Mouse (Mus musculus): ENCODE measurements around the gene Irf2bp1. TPM values are rescaled to one million over a fixed set of nuclear protein-coding genes. Genes with fewer than 3 reads are reported as not detected.

Irf2bp1 gene
- polyA plus RNA-seq, 1 experiment = 18.1 TPM

DNA sequence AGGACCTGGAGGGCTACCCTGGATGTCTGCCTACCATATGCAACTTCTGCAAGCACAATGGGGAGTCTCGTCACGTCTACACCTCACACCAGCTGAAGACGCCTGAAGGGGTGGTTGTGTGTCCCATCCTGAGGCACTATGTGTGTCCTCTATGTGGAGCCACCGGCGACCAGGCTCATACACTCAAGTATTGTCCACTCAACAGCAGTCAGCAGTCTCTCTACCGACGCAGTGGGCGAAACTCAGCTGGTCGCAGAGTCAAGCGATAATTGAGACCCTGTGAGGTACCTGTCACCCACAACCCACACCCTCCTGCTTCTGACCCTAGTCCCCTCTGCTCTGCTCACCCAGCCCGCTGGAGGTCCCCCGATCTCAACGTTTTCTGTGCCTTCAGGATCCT is 16.1 kb upstream of the Irf2bp1 start:
- no peak for DNase-seq
- TF ChIP-seq CTCF (conservative IDR thresholded peaks at IDR 0.05; ENCODE audit: insufficient read depth, insufficient read length, low read depth, low read length) (no peak), POLR2A (IDR thresholded peaks at IDR 0.05; ENCODE audit: low read depth, low read length) (no peak)
- WGBS = 77% methylated on average over 13 of the region's 13 CpGs
- no peaks in the 10 kb centered on the region for H3K27me3 ChIP-seq (replicated peaks; ENCODE audit: control insufficient read depth, insufficient read depth, low read length)
- no peak overlapping the region for H3K4me3 ChIP-seq (ENCODE audit: insufficient read depth, low read depth, low read length)
- peaks cover 3% of the 10 kb centered on the region; the same call in 1 of the 2 replicates for H3K4me1 ChIP-seq (ENCODE audit: control insufficient read depth, insufficient read depth, low read length)
- H3K36me3 ChIP-seq (ENCODE audit: control insufficient read depth, insufficient read depth, low read length) = no peaks in the 10 kb centered on the region
- H3K27ac ChIP-seq (ENCODE audit: insufficient read depth, low read depth, low read length) = no peak overlapping the region

DNA sequence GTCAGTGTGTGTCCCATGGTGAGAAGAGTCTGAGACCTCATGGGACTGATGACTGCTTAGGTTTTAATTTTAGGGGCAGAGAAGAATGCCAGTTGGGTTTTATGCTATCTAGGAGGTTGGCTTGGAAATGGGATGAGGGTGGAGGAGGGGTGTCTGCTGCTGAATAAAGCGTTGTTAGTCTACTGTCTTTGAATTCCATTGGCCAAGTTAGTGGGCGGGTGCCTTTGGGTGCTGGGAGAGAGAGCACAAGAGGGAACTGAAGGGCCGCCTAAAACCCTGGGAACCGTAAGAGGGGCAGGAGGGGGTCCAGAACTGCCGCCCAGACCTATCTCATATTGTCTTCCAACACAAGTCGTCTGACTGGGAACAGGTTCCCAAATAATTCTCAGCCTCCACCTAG is 15.1 kb upstream of the Irf2bp1 start:
- peaks cover 3% of the 10 kb centered on the region; the same call in 1 of the 2 replicates for H3K4me1 ChIP-seq (ENCODE audit: control insufficient read depth, insufficient read depth, low read length)
- H3K36me3 ChIP-seq (ENCODE audit: control insufficient read depth, insufficient read depth, low read length) = no peaks in the 10 kb centered on the region
- WGBS = 68% methylated on average over 6 of the region's 6 CpGs
- no peak overlapping the region for H3K27ac ChIP-seq (ENCODE audit: insufficient read depth, low read depth, low read length)
- H3K27me3 ChIP-seq (replicated peaks; ENCODE audit: control insufficient read depth, insufficient read depth, low read length) = no peaks in the 10 kb centered on the region
- no peak for DNase-seq
- TF ChIP-seq POLR2A (IDR thresholded peaks at IDR 0.05; ENCODE audit: low read depth, low read length) = no peak
- TF ChIP-seq CTCF (conservative IDR thresholded peaks at IDR 0.05; ENCODE audit: insufficient read depth, insufficient read length, low read depth, low read length) = no peak
- no peak overlapping the region for H3K4me3 ChIP-seq (ENCODE audit: insufficient read depth, low read depth, low read length)

DNA sequence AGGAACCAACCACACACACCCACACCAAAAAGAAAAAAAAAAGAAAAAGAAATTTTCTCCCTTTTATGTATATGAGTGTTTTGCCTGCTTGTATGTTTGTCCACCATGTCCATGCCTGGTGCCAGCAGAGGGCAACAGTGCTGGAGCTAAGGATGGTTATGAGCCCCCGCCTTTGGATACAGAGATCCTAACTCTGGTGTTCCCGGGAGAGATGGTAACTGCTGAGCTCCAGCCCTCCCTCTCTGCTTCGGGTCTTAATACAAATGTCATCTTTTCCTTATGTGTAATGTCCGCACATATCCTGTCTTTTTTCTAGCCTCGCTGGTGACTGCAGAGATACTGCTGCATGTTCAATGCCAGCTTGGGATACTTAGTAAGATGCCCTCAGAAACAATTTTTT is 13.8 kb upstream of the Irf2bp1 start:
- no peak for DNase-seq
- H3K27me3 ChIP-seq (replicated peaks; ENCODE audit: control insufficient read depth, insufficient read depth, low read length) = no peaks in the 10 kb centered on the region
- TF ChIP-seq CTCF (conservative IDR thresholded peaks at IDR 0.05; ENCODE audit: insufficient read depth, insufficient read length, low read depth, low read length) (no peak), POLR2A (IDR thresholded peaks at IDR 0.05; ENCODE audit: low read depth, low read length) (no peak)

GRCm38 (mm10) chr7:18990601-18991295 is 13.1 kb upstream of the Irf2bp1 start, which contains the start of gene Mypop:
Gene Mypop, plus strand, starts transcription at chr7:18991245.
- no peaks in the 10 kb centered on the region for H3K27me3 ChIP-seq (replicated peaks; ENCODE audit: control insufficient read depth, insufficient read depth, low read length)
- DNase-seq = peak; percentile 100
- H3K36me3 ChIP-seq (ENCODE audit: control insufficient read depth, insufficient read depth, low read length) = no peaks in the 10 kb centered on the region
- peak within 1 kb of the TSS; percentile 64 for H3K4me3 ChIP-seq (ENCODE audit: insufficient read depth, low read depth, low read length)
- peaks cover 3% of the 10 kb centered on the region; the same call in 1 of the 2 replicates for H3K4me1 ChIP-seq (ENCODE audit: control insufficient read depth, insufficient read depth, low read length)
- H3K27ac ChIP-seq (ENCODE audit: insufficient read depth, low read depth, low read length) = peak within 1 kb of the TSS; percentile 61
- TF ChIP-seq CTCF (conservative IDR thresholded peaks at IDR 0.05; ENCODE audit: insufficient read depth, insufficient read length, low read depth, low read length) = no peak
- TF ChIP-seq POLR2A (IDR thresholded peaks at IDR 0.05; ENCODE audit: low read depth, low read length) = peak; percentile 23
- WGBS = under 1% methylated on average over 37 of the region's 37 CpGs

More for the DNA sequence above, 13.8 kb upstream of the Irf2bp1 start:
- 9% methylated on average over 5 of the region's 5 CpGs for WGBS
- H3K27ac ChIP-seq (ENCODE audit: insufficient read depth, low read depth, low read length) = no peak overlapping the region
- no peaks in the 10 kb centered on the region for H3K36me3 ChIP-seq (ENCODE audit: control insufficient read depth, insufficient read depth, low read length)
- no peak overlapping the region for H3K4me3 ChIP-seq (ENCODE audit: insufficient read depth, low read depth, low read length)
- H3K4me1 ChIP-seq (ENCODE audit: control insufficient read depth, insufficient read depth, low read length) = peaks cover 3% of the 10 kb centered on the region; the same call in 1 of the 2 replicates

GRCm38 (mm10) chr7:18991660-18992293 is 12.1 kb upstream of the Irf2bp1 start:
- WGBS = 1% methylated on average over 57 of the region's 59 CpGs
- TF ChIP-seq POLR2A (IDR thresholded peaks at IDR 0.05; ENCODE audit: low read depth, low read length) (no peak), CTCF (conservative IDR thresholded peaks at IDR 0.05; ENCODE audit: insufficient read depth, insufficient read length, low read depth, low read length) (no peak)
- peak overlapping the region; percentile 64 for H3K4me3 ChIP-seq (ENCODE audit: insufficient read depth, low read depth, low read length)
- DNase-seq = no peak
- no peaks in the 10 kb centered on the region for H3K27me3 ChIP-seq (replicated peaks; ENCODE audit: control insufficient read depth, insufficient read depth, low read length)
- no peaks in the 10 kb centered on the region for H3K36me3 ChIP-seq (ENCODE audit: control insufficient read depth, insufficient read depth, low read length)
- H3K27ac ChIP-seq (ENCODE audit: insufficient read depth, low read depth, low read length) = no peak overlapping the region
- peaks cover 3% of the 10 kb centered on the region; the same call in 1 of the 2 replicates for H3K4me1 ChIP-seq (ENCODE audit: control insufficient read depth, insufficient read depth, low read length)

- peak overlapping the region; percentile 64 for H3K4me3 ChIP-seq (ENCODE audit: insufficient read depth, low read depth, low read length)
- TF ChIP-seq CTCF (conservative IDR thresholded peaks at IDR 0.05; ENCODE audit: insufficient read depth, insufficient read length, low read depth, low read length) (no peak), POLR2A (IDR thresholded peaks at IDR 0.05; ENCODE audit: low read depth, low read length) (no peak)
- H3K27me3 ChIP-seq (replicated peaks; ENCODE audit: control insufficient read depth, insufficient read depth, low read length) = no peaks in the 10 kb centered on the region
- WGBS = 5% methylated on average over 31 of the region's 31 CpGs
- DNase-seq = no peak
- H3K27ac ChIP-seq (ENCODE audit: insufficient read depth, low read depth, low read length) = no peak overlapping the region
- H3K4me1 ChIP-seq (ENCODE audit: control insufficient read depth, insufficient read depth, low read length) = peaks cover 3% of the 10 kb centered on the region; the same call in 1 of the 2 replicates
- H3K36me3 ChIP-seq (ENCODE audit: control insufficient read depth, insufficient read depth, low read length) = no peaks in the 10 kb centered on the region
These were observed 11.6 kb upstream of the Irf2bp1 start for GRCm38 (mm10) chr7:18992294-18992675.

DNA sequence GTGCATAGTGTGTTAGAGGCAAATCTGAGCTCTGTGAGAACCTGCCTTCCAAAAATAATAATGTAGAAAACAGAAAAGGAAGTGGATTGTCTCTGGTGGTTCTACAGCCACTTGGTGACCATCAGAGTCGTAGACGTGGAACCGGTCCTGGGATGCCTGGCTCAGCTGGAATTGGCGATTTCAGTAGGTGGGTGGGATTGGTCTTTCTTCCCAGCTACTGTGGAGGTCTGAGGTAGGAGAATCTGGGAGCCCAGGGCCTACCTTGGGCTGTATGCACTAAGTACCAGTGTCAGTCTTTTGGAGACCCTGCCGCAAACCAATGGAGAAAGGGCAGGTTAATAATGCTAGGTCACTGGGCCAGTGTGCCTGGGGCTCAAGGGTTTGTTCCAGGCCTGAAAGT is 10.8 kb upstream of the Irf2bp1 start:
- WGBS = 88% methylated on average over 5 of the region's 5 CpGs
- peaks cover 3% of the 10 kb centered on the region; the same call in 1 of the 2 replicates for H3K4me1 ChIP-seq (ENCODE audit: control insufficient read depth, insufficient read depth, low read length)
- H3K27me3 ChIP-seq (replicated peaks; ENCODE audit: control insufficient read depth, insufficient read depth, low read length) = no peaks in the 10 kb centered on the region
- TF ChIP-seq POLR2A (IDR thresholded peaks at IDR 0.05; ENCODE audit: low read depth, low read length) (no peak), CTCF (conservative IDR thresholded peaks at IDR 0.05; ENCODE audit: insufficient read depth, insufficient read length, low read depth, low read length) (no peak)
- DNase-seq = no peak
- no peaks in the 10 kb centered on the region for H3K36me3 ChIP-seq (ENCODE audit: control insufficient read depth, insufficient read depth, low read length)
- no peak overlapping the region for H3K27ac ChIP-seq (ENCODE audit: insufficient read depth, low read depth, low read length)
- no peak overlapping the region for H3K4me3 ChIP-seq (ENCODE audit: insufficient read depth, low read depth, low read length)

All from kidney, adult 2 months (tissue).